Mouse (Mus musculus) heart, embryonic 14.5 days (tissue): ENCODE data around the gene Arhgap6. TPM values are rescaled to one million over a fixed set of nuclear protein-coding genes. Genes with fewer than 3 reads are reported as not detected.

Source experiments
- ATAC-seq: fragments of 200-750 bp; cut with Nextera tagmentation; 2 replicates; pipeline ENCODE4 v1.8.0; 2017; ENCODE audit warnings: low read depth, moderate TSS enrichment; ENCODE audit not compliant: insufficient number of reproducible peaks, insufficient read depth, low FRiP score
- H3K27ac ChIP-seq, 2 experiments: fragments of 200-500 bp in 1 of 2; fragments of 300-500 bp in 1 of 2; sonication (generic) in 1 of 2; replicated peaks in 1 of 2; 2 replicates each; pipeline ENCODE4 v1.5.1; 2012 to 2014; ENCODE audit warnings: low read depth in 2 of 2, low read length in 2 of 2, control low read depth in 1 of 2, mild to moderate bottlenecking in 1 of 2, mixed read lengths in 1 of 2; ENCODE audit not compliant: control insufficient read depth in 1 of 2, insufficient read depth in 1 of 2
- H3K27me3 ChIP-seq: fragments of 300-500 bp; sonication (generic); 2 replicates; pipeline ENCODE4 v1.6.1; 2014; ENCODE audit warnings: mild to moderate bottlenecking, low read length, control low read depth; ENCODE audit not compliant: control insufficient read depth, insufficient read depth
- H3K36me3 ChIP-seq: fragments of 300-500 bp; sonication (generic); 2 replicates; pipeline ENCODE4 v1.6.1; 2014; ENCODE audit warnings: mild to moderate bottlenecking, control low read depth, low read length, mixed read lengths; ENCODE audit not compliant: control insufficient read depth, insufficient read depth
- H3K4me1 ChIP-seq, 2 experiments: fragments of 200-500 bp in 1 of 2; fragments of 300-500 bp in 1 of 2; sonication (generic) in 1 of 2; 2 replicates each; pipeline ENCODE4 v1.6.1; 2012 to 2014; ENCODE audit warnings: low read length in 2 of 2, control low read depth in 1 of 2, mixed read lengths in 1 of 2; ENCODE audit not compliant: control insufficient read depth in 2 of 2, insufficient read depth in 2 of 2
- H3K4me2 ChIP-seq: fragments of 300-500 bp; sonication (generic); 2 replicates; pipeline ENCODE4 v1.6.1; 2014; ENCODE audit warnings: mild to moderate bottlenecking, low read length
- H3K4me3 ChIP-seq, 2 experiments: fragments of 200-500 bp in 1 of 2; fragments of 300-500 bp in 1 of 2; sonication (generic) in 1 of 2; 2 replicates each; pipeline ENCODE4 v1.5.1; 2012 to 2014; ENCODE audit warnings: low read length in 2 of 2, mild to moderate bottlenecking in 2 of 2, control low read depth in 1 of 2, low read depth in 1 of 2, moderate library complexity in 1 of 2; ENCODE audit not compliant: control insufficient read depth in 1 of 2, insufficient read depth in 1 of 2
- H3K9ac ChIP-seq: fragments of 300-500 bp; sonication (generic); 2 replicates; pipeline ENCODE4 v1.6.1; 2014; ENCODE audit warnings: mild to moderate bottlenecking, low read length
- H3K9me3 ChIP-seq: fragments of 300-500 bp; sonication (generic); 2 replicates; pipeline ENCODE4 v1.6.1; 2016; ENCODE audit warnings: low read length, control low read depth; ENCODE audit not compliant: control insufficient read depth
- WGBS: fragments of 180-500 bp; shearing (Covaris S2); extraction: QIAGEN DNeasy Blood & Tissue Kit; methylation state at CpG from one replicate; pipeline ENCODE4 v1.1.7; 2014; 5-methylcytosine and 5-hydroxymethylcytosine counted together
- polyA plus RNA-seq: library from polyadenylated mRNA; unstranded; fragments of >200 nt; fragmentation: Nextera tagmentation; extraction: Ambion mirVana; gene quantifications from 2 replicates; pipeline ENCODE4 v1.2.1, GENCODE M21; 2014

Arhgap6 gene
- polyA plus RNA-seq, 1 experiment from 2014 or later, result 7.2 TPM

- Histone ChIP-seq H3K4me2 (no peak overlapping the region), H3K27ac (no peak overlapping the region), H3K27me3 (no peaks in the 10 kb centered on the region), H3K9ac (no peak overlapping the region), H3K4me3 (no peak overlapping the region), H3K4me1 (no peaks in the 10 kb centered on the region), H3K9me3 (no peaks in the 10 kb centered on the region), H3K36me3 (no peaks in the 10 kb centered on the region)
- ATAC-seq, result no peak
- WGBS, result 53% methylated on average over 2 of the region's 2 CpGs
These were observed 294.3 kb downstream of the Arhgap6 start for GRCm38 (mm10) chrX:169089221-169089620.

- Histone ChIP-seq H3K4me2 (no peak overlapping the region), H3K27me3 (no peaks in the 10 kb centered on the region), H3K9ac (no peak overlapping the region), H3K9me3 (no peaks in the 10 kb centered on the region), H3K36me3 (no peaks in the 10 kb centered on the region), H3K4me3 (no peak overlapping the region), H3K27ac (no peak overlapping the region), H3K4me1 (no peaks in the 10 kb centered on the region)
- WGBS, result 50% methylated on average over 2 of the region's 2 CpGs
- ATAC-seq, result no peak
These were observed 299.7 kb downstream of the Arhgap6 start for GRCm38 (mm10) chrX:169094601-169095000.

- H3K9me3 ChIP-seq, result no peaks in the 10 kb centered on the region
These were observed 300.7 kb downstream of the Arhgap6 start for GRCm38 (mm10) chrX:169095584-169095983.

GRCm38 (mm10) chrX:169102665-169103064 is 307.8 kb downstream of the Arhgap6 start:
- H3K4me1 ChIP-seq, result no peaks in the 10 kb centered on the region
- H3K27ac ChIP-seq, result no peak overlapping the region
- ATAC-seq, result no peak
- H3K36me3 ChIP-seq, result no peaks in the 10 kb centered on the region
- 71% methylated on average over 1 of the region's 1 CpGs for WGBS
- no peak overlapping the region for H3K4me2 ChIP-seq
- H3K27me3 ChIP-seq, result no peaks in the 10 kb centered on the region
- H3K4me3 ChIP-seq, result no peak overlapping the region
- no peaks in the 10 kb centered on the region for H3K9me3 ChIP-seq
- no peak overlapping the region for H3K9ac ChIP-seq

More at GRCm38 (mm10) chrX:169095584-169095983, 300.7 kb downstream of the Arhgap6 start:
- Histone ChIP-seq H3K4me3 (no peak overlapping the region), H3K9ac (no peak overlapping the region), H3K4me1 (no peaks in the 10 kb centered on the region), H3K36me3 (no peaks in the 10 kb centered on the region), H3K4me2 (no peak overlapping the region), H3K27me3 (no peaks in the 10 kb centered on the region), H3K27ac (no peak overlapping the region)
- ATAC-seq, result no peak

- Histone ChIP-seq H3K4me3 (no peak overlapping the region), H3K27ac (no peak overlapping the region), H3K4me1 (no peaks in the 10 kb centered on the region), H3K27me3 (no peaks in the 10 kb centered on the region), H3K4me2 (no peak overlapping the region), H3K9ac (no peak overlapping the region), H3K9me3 (no peaks in the 10 kb centered on the region), H3K36me3 (no peaks in the 10 kb centered on the region)
- 62% methylated on average over 4 of the region's 4 CpGs for WGBS
- ATAC-seq, result no peak
These were observed 311.2 kb downstream of the Arhgap6 start for GRCm38 (mm10) chrX:169106048-169106622.

GRCm38 (mm10) chrX:169107372-169107771 is 312.5 kb downstream of the Arhgap6 start:
- Histone ChIP-seq H3K4me2 (no peak overlapping the region), H3K4me1 (no peaks in the 10 kb centered on the region), H3K27ac (no peak overlapping the region), H3K9me3 (no peaks in the 10 kb centered on the region), H3K27me3 (no peaks in the 10 kb centered on the region), H3K9ac (no peak overlapping the region), H3K4me3 (no peak overlapping the region), H3K36me3 (no peaks in the 10 kb centered on the region)
- ATAC-seq, result no peak
- 64% methylated on average over 2 of the region's 2 CpGs for WGBS

- no peaks in the 10 kb centered on the region for H3K9me3 ChIP-seq
- H3K27ac ChIP-seq, result no peak overlapping the region
- WGBS, result 84% methylated on average over 3 of the region's 3 CpGs
- no peaks in the 10 kb centered on the region for H3K4me1 ChIP-seq
- no peak for ATAC-seq
- no peaks in the 10 kb centered on the region for H3K36me3 ChIP-seq
- H3K4me3 ChIP-seq, result no peak overlapping the region
- no peaks in the 10 kb centered on the region for H3K27me3 ChIP-seq
- no peak overlapping the region for H3K9ac ChIP-seq
- H3K4me2 ChIP-seq, result no peak overlapping the region
These were observed 315.1 kb downstream of the Arhgap6 start for GRCm38 (mm10) chrX:169110031-169110430.

GRCm38 (mm10) chrX:169112662-169113061 is 317.8 kb downstream of the Arhgap6 start:
- no peaks in the 10 kb centered on the region for H3K9me3 ChIP-seq
- no peak for ATAC-seq
- no peaks in the 10 kb centered on the region for H3K27me3 ChIP-seq
- H3K36me3 ChIP-seq, result no peaks in the 10 kb centered on the region
- no peak overlapping the region for H3K9ac ChIP-seq
- H3K4me2 ChIP-seq, result no peak overlapping the region
- no peak overlapping the region for H3K4me3 ChIP-seq
- no peak overlapping the region for H3K27ac ChIP-seq
- WGBS, result 66% methylated on average over 4 of the region's 4 CpGs
- no peaks in the 10 kb centered on the region for H3K4me1 ChIP-seq
